ENCODE assay signal across 9 mouse cellular contexts in genomic region chr7:30443696-30444095, GRCm38 (mm10). TPM values are rescaled to one million over a fixed set of nuclear protein-coding genes. Genes with fewer than 3 reads are reported as not detected.
A peak's percentile ranks its signal among the peaks of the same experiment; 100 is the strongest.
DNase-seq lines count a peak whose midpoint lies in the region; ATAC-seq and TF ChIP-seq lines count a peak whose summit lies in the region.
"Had no signal": no experiment of that assay in that cellular context is flagged by ENCODE, and none has a peak within 500 bp of the region (broad histone marks: within the 10 kb centered on the region; RNA-seq: fewer than 3 reads in every experiment).

No protein-coding gene starts in this region.

- no peak for TF ChIP-seq EP300 in stomach, postnatal 0 days (optimal IDR thresholded peaks at IDR 0.05)

- H3K4me1 ChIP-seq in limb, embryonic 15.5 days = peaks cover 18% of the 10 kb centered on the region
- peaks cover 2% of the 10 kb centered on the region; the same call in 1 of the 2 replicates for H3K4me1 ChIP-seq in stomach, postnatal 0 days (replicated peaks; ENCODE audit: control insufficient read depth, insufficient read depth)

- 23% methylated on average over 9 of the region's 9 CpGs for WGBS in limb, embryonic 15.5 days
- 23% methylated on average over 9 of the region's 9 CpGs for WGBS in stomach, postnatal 0 days

- DNase-seq in cerebellum, adult 8-10 months = peak; percentile 19
- no peak for DNase-seq in cerebellum, adult 11 months
- peak; percentile 35 for DNase-seq in retina, postnatal 1 day
- DNase-seq in retina, embryonic 14.5 days (ENCODE audit: low spot score) = no peak
- DNase-seq in stomach, postnatal 0 days (ENCODE audit: low spot score) = no peak
- no peak for DNase-seq in adrenal gland, postnatal 36 days
- DNase-seq in adrenal gland, adult 18-20 months (ENCODE audit: low spot score in 2 of 2) = no peak
- DNase-seq: heart, postnatal 36 days had no signal

- peaks cover 17% of the 10 kb centered on the region; the same call in 1 of the 2 replicates for H3K27me3 ChIP-seq in limb, embryonic 15.5 days
- H3K27me3 ChIP-seq in stomach, postnatal 0 days (ENCODE audit: control insufficient read depth, insufficient read depth, low read length) = no peaks in the 10 kb centered on the region

- no peak overlapping the region for H3K27ac ChIP-seq in limb, embryonic 15.5 days
- no peak overlapping the region for H3K27ac ChIP-seq in stomach, postnatal 0 days (replicated peaks)

- no peak for TF ChIP-seq CTCF in stomach, postnatal 0 days (IDR thresholded peaks at IDR 0.05; ENCODE audit: low read depth)

- ATAC-seq in limb, embryonic 15.5 days (ENCODE audit: insufficient number of reproducible peaks, low FRiP score, low TSS enrichment, low read depth) = no peak
- ATAC-seq in stomach, postnatal 0 days (ENCODE audit: low FRiP score, low TSS enrichment) = no peak

- H3K9ac ChIP-seq in limb, embryonic 15.5 days = no peak overlapping the region
- H3K9ac ChIP-seq in stomach, postnatal 0 days (ENCODE audit: low read length) = no peak overlapping the region

- H3K4me3 ChIP-seq in limb, embryonic 15.5 days = peak overlapping the region; percentile 64
- H3K4me3 ChIP-seq in stomach, postnatal 0 days (ENCODE audit: low read depth, low read length) = no peak overlapping the region

- H3K4me2 ChIP-seq in limb, embryonic 15.5 days = peak overlapping the region; percentile 92; the same call in 1 of the 2 replicates
- peak overlapping the region; percentile 88; the same call in 1 of the 2 replicates for H3K4me2 ChIP-seq in stomach, postnatal 0 days (replicated peaks; ENCODE audit: low read depth)

- H3K36me3 ChIP-seq in limb, embryonic 15.5 days = peaks cover 9% of the 10 kb centered on the region; the same call in 1 of the 2 replicates
- H3K36me3 ChIP-seq in stomach, postnatal 0 days (ENCODE audit: control insufficient read depth, insufficient read depth, low read length) = no peaks in the 10 kb centered on the region

- no peaks in the 10 kb centered on the region for H3K9me3 ChIP-seq in limb, embryonic 15.5 days
- H3K9me3 ChIP-seq in stomach, postnatal 0 days (ENCODE audit: control insufficient read depth, low read length) = no peaks in the 10 kb centered on the region

RNA-seq across cellular contexts. Expression of gene Aplp1, which starts 1.6 kb away (rescaled TPM):
- 28.6 and 32.7 TPM in 2 replicates for polyA plus RNA-seq in limb, embryonic 15.5 days (2015; fragmentation: Nextera tagmentation; extraction: Ambion mirVana)
- 21.7 and 24.1 TPM in 2 replicates for polyA plus RNA-seq in stomach, postnatal 0 days (2015; fragmentation: Nextera tagmentation; extraction: Ambion mirVana)
- 10 to 100 TPM; 23.5 to 28.6 TPM for total RNA-seq in adrenal gland, postnatal 36 days (2021)
- total RNA-seq in adrenal gland, adult 18-20 months (2021) = 10 to 100 TPM; 31.8 to 40.6 TPM

RNA-seq across cellular contexts. Expression of gene Kirrel2, which starts 13.8 kb away (rescaled TPM):
- polyA plus RNA-seq in limb, embryonic 15.5 days (2015; fragmentation: Nextera tagmentation; extraction: Ambion mirVana) = 0.04 and 0.38 TPM in 2 replicates
- 0.18 TPM in 2 replicates for polyA plus RNA-seq in stomach, postnatal 0 days (2015; fragmentation: Nextera tagmentation; extraction: Ambion mirVana)
- not detected for total RNA-seq in adrenal gland, postnatal 36 days (2021)
- total RNA-seq in adrenal gland, adult 18-20 months (2021) = not detected
- total RNA-seq: heart, postnatal 36 days had no signal

RNA-seq across cellular contexts. Expression of gene Nphs1, which starts 14.4 kb away (rescaled TPM):
- polyA plus RNA-seq in limb, embryonic 15.5 days (2015; fragmentation: Nextera tagmentation; extraction: Ambion mirVana) = 0.07 TPM in 1 of 2 replicates, not detected in the other
- polyA plus RNA-seq in stomach, postnatal 0 days (2015; fragmentation: Nextera tagmentation; extraction: Ambion mirVana) = 0.16 and 0.25 TPM in 2 replicates
- not detected for total RNA-seq in adrenal gland, postnatal 36 days (2021)
- not detected for total RNA-seq in adrenal gland, adult 18-20 months (2021)
- total RNA-seq: heart, postnatal 36 days had no signal

RNA-seq across cellular contexts. Expression of gene Nfkbid, which starts 22.2 kb away (rescaled TPM):
- 1.4 and 2.1 TPM in 2 replicates for polyA plus RNA-seq in limb, embryonic 15.5 days (2015; fragmentation: Nextera tagmentation; extraction: Ambion mirVana)
- polyA plus RNA-seq in stomach, postnatal 0 days (2015; fragmentation: Nextera tagmentation; extraction: Ambion mirVana) = 1.1 TPM in 2 replicates
- 1 to 10 TPM in 1 of 2 experiments, under 1 TPM in 1; 0.89 to 1.0 TPM for total RNA-seq in adrenal gland, postnatal 36 days (2021)
- total RNA-seq in adrenal gland, adult 18-20 months (2021) = 1 to 10 TPM; 1.6 to 2.0 TPM

RNA-seq across cellular contexts. Expression of gene Hcst, which starts 24.0 kb away (rescaled TPM):
- 2.7 and 3.3 TPM in 2 replicates for polyA plus RNA-seq in limb, embryonic 15.5 days (2015; fragmentation: Nextera tagmentation; extraction: Ambion mirVana)
- polyA plus RNA-seq in stomach, postnatal 0 days (2015; fragmentation: Nextera tagmentation; extraction: Ambion mirVana) = 3.2 and 3.7 TPM in 2 replicates
- 1 to 10 TPM; 1.8 to 2.0 TPM for total RNA-seq in adrenal gland, postnatal 36 days (2021)
- total RNA-seq in adrenal gland, adult 18-20 months (2021) = 1 to 10 TPM; 1.5 to 1.9 TPM
- total RNA-seq: heart, postnatal 36 days had no signal

Comparison
In these comparisons a context has a peak if more than half of its experiments do, and no peak if none do; other contexts are left out.
1. DNase-seq: peak in cerebellum, adult 8-10 months (single experiment) and retina, postnatal 1 day (single experiment); none in cerebellum, adult 11 months (single experiment), retina, embryonic 14.5 days (single experiment), stomach, postnatal 0 days (single experiment), adrenal gland, postnatal 36 days (0 of 2) and adrenal gland, adult 18-20 months (0 of 2).